Mouse (Mus musculus): Measurements from ENCODE around the gene Arid5b. TPM values are rescaled to one million over a fixed set of nuclear protein-coding genes. Genes with fewer than 3 reads are reported as not detected.
A peak's percentile ranks its signal among the peaks of the same experiment; 100 is the strongest.

Arid5b gene
- total RNA-seq, 2 experiments from 2014 or later: 36.1 to 36.9 TPM

DNA sequence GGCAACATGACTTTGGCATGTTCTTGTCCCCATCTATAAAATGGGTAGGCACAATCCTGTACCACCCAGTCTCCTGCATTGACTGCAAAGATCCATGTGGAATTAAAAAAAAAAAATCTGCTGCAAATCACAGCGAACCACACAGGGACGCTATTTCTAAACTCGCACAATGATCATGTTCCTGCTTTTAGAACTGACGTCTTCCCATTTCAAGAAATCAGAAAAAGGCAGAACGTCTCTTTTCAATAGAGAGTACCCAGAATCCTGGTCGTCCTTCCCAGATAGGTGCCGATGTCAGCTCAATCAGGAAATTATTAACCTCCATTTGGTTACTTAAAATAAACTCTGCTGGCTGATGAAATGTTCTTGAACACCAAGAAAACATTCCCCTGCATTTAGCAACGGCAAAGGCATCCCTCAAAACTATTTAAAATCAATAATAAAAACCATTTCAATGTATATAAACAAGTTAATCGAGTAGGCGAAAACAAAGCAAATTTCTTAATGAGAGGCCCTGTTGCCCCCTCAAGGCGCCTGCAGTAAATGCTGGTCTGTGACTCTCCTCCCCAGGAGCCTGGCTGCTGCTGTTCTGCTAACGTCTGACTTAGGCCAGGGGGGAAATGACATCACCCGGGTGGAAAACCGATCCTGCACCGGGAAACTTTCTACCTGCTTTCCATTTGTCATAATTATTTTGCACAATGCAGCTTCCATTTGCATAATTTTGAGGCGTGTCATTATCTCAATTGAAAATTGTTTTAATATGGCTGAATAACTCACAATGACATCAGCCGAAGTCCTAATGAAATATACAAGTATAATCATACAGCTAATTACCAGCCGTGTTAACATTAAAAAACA, 3.4 kb downstream of the Arid5b start:
- peak in 1 of 2 experiments; percentile 24 for DNase-seq (ENCODE audit: low spot score in 2 of 2)

DNA sequence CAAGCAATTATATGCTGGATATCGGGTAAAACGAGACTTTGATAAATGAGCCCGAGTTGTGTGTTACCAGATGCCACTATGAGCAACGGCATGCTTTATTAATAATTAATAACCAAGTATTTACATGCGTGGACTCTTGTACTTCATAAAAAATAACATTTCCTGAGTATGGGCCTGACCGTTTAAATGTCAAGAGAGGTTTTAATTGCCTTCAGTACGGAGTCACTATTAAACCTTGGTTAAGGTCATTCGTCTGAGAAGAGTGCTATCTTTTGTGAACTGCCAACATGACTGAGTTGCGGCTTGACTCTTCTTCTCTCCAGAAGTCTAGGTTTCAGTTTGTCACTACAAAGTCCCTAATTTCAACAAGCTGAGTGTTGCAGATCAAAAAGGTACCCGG, 8.8 kb downstream of the Arid5b start:
- no peak for DNase-seq (ENCODE audit: low spot score in 2 of 2)

DNA sequence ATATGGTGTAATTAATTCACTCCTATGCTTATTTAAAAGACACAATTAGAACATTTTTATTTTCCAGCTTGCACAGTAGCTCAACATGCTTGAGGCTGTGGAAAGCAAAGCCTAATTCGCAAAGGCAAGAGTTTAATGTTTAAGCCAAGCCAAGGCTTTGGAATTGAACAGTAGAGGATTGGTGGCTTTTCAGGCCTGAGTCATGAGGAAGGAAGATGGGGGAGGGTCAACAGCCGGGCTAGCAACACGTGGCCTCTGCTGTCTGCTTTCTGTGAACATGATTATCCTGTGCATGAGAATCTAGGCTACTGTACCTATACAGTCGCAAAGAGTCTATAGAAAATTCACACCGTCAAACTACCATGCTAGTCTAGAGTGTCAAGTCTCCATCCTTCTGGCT, 9.9 kb downstream of the Arid5b start:
- no peak for DNase-seq (ENCODE audit: low spot score in 2 of 2)

DNA sequence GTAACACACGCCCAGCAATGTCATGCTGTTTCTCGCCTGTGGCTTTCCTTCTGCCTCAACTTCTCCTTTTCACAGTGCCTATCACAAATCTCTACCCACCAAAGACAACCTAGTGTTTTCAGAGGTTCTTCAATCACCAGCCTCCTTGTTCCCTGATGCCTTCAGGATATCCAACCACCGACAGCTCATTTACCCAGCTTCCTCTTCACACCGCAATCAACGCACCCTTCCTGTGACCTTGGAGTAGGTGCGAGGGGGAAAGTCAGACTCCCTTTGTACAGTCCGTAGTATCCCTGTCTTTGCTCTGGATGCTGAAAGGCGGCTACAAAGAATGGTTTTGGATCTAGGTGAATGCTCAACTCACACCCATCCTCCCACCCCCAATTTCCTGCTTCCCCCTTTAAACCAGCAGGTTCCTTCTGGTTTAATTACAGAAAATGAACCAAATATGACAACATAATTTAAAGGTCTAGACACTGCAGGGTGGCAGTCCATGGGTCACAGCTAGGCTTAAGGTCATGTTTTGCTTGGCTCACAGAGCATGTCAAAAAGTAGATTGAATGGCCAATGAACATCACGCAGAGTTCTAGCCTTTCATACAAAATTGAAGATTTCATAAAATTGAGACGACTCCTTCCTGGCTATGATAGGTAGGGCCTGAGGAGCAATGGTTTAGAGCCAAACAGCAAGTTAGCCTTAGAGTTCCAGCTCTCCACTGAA, 14.4 kb downstream of the Arid5b start:
- no peak for DNase-seq (ENCODE audit: low spot score in 2 of 2)

DNA sequence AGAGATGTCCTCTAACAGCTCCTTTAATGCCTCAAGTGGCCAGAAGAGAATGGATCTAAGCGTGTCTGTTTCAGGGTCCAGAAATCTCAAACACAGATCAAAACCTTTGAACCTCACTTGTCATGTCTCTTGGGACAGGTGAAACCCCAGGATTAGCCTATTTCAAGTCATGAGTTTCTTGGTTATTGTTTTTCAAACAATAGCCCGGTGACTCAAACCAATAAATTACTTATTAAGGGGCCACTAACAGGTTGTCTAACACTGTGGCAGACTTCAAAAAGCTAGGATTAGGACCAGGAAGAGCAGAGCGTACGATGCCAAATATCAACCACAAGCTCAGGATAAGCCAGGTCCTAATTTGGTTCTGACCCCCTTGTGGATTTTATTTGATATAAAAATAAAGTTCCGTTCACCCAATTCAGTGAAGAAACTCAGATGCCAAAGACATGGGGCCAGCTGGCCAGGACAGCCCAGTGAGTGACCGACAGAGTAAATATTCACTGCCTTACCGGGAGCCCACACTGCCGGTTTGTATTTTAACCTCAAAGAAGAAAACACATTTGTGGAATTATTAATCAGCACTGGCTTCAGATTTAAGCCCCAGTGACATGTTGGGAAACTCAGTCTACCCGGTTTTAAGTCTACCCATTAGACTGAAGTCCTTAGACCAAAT, 15.1 kb downstream of the Arid5b start:
- no peak for DNase-seq (ENCODE audit: low spot score in 2 of 2)

DNA sequence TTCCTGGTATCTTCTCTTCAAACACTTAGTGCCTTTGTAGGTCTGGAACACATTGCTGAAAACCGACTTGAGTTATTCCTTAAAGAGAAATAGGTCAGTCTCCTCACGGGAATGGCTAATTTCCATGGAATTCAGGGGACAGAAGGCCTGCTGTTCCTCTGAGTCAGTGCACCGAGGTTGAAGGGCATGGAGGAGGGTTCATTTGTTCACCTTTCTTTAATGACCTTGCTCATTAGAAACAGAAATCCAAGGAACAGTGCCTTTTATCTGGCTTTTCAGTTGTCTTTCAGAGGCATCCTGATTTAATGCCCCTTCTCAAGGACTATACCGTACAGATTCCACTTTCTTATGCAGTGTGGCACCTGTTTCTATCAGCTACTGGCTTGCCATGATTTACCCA, 18.9 kb downstream of the Arid5b start:
- no peak for DNase-seq (ENCODE audit: low spot score in 2 of 2)

DNA sequence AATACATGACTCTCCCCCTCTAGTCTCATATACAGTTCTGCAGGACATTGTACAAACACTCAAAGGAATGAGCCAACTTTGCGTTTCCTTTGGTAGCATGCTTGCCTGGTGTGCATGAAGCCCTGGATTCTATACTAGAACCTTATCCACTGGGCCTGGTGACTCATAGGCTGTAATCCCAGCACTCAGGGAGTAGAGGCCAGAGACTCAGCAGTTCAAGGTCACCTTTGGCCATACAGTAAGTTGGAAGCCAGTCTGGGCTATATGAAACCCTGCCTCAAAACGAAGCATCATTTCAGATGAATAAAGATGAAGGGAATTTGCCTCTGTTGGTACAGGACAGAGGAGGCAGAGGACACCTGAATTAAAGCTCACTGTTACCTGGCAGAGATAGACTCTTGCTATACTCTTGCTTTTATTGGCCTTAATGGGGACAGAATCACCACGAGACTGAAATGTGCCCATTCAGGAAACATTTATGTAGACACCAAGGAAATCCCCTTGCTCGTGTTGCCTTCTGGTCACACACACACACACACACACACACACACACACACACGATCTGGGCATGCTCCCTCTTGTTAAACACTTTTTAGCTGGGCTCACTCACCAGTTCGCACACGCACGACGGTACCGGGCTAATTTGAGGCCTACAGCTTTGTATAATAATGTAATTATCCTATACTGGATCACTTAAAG, 21.0 kb downstream of the Arid5b start:
- DNase-seq (ENCODE audit: low spot score in 2 of 2): no peak

DNA sequence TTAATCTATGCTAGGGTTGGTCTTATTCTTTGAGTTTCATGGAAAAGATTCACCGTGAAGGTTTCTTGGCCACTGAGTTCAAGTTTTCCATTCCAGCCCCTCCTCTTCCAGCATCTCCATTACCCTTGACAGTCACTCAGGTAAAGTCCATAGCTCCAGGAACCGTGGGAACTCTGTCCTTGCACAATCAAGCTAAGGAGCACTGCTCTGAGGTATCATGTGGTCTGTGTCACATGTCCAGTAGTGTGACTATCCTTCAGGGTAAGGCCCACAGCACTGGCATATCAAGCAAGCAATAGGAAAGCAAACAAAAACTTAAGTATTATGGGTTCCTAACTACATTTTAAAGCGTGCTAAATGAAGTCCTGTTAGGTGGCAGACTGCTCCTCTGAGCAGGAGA, 22.4 kb downstream of the Arid5b start:
- DNase-seq (ENCODE audit: low spot score in 2 of 2): no peak

DNA sequence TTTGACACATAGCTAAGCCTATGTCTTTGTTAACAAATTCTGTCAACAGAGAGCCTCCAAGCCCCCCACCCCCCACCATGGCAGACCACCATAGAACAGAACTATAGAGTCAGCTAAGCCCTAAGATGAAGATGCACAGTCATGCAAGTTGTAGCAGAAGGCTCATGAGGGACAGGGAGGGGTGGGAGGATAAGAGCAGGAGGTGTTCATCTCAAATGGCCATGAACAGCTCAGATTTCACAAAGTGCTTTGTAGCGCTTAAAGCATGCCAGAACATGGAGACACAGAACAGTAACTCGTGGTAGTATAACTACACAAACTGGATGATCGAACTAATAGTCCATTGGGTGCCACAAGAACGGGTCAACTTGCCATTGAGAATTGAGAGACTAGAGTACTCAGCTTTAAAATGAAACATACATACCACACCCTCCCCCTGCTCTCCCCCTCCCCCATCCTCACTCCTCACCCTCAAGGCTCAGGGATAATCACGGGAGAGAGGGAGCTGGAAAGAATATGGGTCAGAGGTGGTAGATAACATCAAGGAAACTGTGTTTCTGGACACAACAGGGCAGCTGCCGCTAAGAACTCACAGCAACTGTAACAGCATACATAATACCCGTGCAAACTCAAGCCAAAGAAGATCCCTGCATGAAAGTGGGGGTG, 25.0 kb downstream of the Arid5b start:
- DNase-seq (ENCODE audit: low spot score in 2 of 2): no peak

DNA sequence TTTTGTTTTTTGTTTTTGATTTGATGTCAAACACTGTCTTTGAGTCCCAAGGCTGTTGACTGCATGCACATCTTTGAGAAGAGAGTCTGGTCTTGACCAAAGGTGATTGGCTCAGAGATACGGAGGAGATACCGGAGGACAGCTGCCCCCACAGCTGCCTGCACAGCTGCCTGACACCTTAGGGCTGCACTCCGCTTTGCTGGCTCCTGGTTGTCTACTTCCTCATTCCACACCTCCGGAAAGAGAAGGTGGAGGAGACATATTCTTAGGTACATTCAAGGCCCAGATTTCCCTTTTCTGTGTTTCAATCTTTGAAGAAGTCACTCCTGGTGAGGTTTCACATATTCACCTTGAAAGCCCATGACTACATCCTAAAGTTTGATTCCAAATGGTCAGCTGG, 25.9 kb downstream of the Arid5b start:
- DNase-seq (ENCODE audit: low spot score in 2 of 2): no peak

DNA sequence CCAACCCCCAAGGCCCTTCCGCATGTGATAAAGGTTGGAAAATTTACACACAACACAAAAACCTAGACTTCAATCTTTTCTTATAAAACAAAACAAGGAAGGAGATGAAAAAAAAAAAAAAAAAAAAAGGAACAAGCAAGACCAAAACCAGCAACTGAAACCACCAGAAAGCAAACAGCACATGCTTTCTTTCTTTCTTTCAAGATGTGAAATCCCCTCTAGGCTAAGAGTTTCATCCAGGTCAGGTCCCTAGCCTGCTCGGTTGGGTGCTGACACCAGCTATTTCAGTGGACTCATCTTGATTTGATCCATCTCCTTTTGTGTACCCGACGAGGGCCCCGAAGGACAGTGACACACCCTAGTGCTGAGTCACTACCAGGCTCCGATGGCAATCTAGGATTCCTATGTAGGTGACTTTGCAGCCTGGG, 29.2 kb downstream of the Arid5b start:
- DNase-seq (ENCODE audit: low spot score in 2 of 2): no peak

DNA sequence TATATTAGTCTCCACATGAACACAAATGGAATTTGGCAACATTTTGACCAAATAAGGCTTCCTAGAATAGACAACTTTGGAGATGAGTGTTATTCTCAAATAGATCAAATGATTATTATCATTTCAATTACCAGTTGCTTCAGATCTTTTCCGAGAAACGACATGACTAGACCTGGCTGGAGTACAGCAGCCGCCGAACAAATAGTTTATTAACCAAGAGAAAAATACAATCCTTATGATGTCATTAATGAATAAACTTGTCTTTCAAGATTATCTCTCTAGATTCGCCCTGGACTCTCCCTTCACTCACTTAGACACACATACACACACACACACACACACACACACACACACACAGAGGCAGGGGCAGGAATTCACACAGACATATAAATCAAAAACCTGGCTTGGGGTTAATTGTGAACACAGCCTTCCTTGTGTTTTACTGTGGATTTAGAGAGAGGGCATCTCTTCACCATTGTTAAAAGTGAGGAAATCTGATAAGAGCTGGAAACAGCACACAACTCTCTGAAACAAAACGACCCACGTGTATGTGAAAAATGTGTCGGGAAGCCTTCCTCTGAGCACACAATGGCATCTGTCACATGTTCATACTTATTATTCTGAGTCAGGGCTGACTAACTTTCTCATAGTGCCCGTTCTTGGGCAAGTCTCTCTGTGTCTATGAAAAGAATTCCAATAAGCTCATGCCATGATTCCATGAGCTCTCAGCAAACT, 30.1 kb downstream of the Arid5b start:
- no peak for DNase-seq (ENCODE audit: low spot score in 2 of 2)

DNA sequence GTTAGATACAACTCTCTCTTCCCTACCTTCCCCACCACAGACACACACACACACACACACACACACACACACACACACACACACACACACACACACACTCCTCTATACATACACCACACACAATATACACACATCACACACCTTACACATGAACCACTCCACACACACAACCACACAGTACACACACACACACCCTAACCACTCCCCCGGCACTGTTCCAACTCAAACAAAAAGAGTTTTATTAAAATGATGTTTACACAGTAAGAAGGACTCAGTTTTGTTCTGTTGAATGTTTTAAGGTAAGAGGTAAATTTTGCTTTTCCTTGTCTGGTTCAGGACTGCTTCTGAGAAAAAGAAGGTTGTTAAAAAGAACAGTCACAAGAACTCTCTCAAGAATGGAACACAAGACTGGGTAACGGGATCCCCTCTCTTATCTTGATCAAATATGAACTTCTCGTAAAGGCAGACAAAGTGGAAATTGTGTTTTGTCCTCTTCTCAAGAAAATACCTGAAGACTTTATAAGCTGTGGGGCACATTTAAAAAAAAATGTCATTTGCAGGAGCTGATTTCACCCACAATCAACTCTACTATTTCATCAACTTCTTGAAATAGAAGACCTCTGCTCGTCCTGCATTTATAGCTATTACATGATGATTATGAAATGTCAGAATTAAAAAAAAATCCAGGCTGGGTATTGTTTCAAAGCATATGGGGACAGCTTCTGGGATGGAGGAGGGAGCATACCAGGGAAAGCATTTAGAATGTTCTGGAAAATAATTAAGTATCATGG, 30.9 kb downstream of the Arid5b start:
- DNase-seq (ENCODE audit: low spot score in 2 of 2): no peak

DNA sequence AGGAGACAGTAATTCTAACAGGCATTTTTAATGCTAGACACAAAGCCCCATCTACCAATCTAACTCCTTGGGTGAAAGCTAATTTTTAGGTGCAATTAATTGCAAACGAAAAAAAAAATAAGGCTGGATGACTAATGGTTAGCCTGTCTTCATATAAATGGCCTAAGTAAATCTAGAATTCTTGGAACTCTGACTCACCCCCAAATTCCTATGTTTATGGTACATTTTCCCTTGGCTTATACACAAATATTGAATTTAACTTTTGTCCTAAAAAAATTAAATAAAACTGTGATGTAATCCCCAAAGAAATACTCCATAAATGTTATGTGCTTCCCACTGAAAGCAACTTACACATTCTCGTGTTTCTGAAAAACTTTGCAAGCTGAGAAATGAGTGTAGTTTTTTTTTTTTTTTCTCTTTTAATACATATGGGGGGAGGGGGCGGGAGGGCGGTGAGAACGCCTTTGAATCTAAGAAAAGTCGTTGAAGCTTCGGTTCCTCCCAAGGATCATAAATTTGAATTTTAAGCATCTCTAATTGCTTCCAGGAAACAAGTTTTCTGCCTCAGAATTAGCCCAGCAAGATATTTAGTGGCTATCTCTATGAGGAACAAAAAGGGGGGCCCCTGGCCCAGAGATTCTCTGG, 31.8 kb downstream of the Arid5b start:
- DNase-seq (ENCODE audit: low spot score in 2 of 2): no peak

DNA sequence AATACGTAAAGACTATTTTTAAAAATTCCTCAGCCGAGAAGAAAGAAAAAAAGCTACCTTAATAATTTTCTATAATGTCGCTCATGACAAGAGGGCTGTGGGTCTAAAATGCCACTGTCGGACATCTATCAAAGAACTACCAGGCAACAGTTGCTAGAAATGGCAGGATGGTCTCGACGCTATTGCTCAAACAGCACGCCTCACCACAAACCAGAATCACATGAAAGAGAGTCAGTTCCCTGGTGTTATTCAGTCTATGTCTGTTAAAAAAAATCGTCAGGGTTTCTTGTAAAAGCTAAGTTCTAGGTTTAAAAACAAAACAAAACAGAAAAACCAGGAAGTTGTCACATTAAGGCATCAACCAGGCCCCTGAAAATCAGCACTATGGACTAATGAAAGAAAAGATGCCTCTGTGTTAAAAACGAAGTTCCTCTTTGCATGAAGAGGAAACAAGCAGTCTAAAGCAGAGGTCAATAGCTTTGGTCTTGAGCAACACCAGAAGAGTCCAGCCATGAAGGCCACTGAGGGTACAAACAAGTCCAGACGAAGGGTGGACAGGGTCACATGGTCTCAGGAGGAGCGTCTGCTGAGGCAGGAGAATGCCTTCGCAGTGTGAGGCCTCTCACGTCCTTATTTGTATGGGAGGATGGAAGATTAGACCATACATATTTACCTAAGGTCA, 37.6 kb downstream of the Arid5b start:
- no peak for DNase-seq (ENCODE audit: low spot score in 2 of 2)

DNA sequence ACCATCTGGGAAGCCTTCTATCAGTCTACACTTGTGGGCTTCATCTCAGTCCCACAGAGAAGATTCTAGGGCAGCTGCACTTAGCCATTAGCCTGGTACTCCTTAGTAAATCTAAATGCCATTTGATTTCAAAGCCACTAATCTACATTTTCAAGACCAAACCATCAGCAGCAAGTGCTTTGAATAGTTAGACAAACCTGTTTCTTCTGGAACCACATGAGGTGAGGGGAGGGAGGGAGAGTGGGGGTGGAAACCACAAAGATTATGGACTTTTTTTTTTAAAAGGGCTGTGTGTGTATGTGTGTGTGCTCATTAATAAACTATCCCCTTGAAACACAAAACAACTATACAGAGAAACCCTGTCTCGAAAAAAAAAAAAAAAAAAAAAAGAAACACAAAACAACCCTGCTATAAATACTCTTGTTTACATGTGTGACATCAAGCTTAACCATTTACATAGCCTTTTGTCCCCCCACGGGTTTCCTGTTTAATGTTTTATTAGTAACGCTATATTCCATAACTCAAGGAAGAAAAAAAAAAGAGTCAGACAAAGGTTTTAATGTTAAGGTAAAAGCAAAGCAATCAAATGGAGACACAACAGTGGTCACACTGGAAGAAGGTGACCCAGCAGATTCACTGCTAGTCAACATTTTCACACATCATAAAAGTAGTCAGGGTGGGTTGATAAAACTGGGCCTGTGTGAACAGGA, 38.3 kb downstream of the Arid5b start:
- DNase-seq (ENCODE audit: low spot score in 2 of 2): no peak

DNA sequence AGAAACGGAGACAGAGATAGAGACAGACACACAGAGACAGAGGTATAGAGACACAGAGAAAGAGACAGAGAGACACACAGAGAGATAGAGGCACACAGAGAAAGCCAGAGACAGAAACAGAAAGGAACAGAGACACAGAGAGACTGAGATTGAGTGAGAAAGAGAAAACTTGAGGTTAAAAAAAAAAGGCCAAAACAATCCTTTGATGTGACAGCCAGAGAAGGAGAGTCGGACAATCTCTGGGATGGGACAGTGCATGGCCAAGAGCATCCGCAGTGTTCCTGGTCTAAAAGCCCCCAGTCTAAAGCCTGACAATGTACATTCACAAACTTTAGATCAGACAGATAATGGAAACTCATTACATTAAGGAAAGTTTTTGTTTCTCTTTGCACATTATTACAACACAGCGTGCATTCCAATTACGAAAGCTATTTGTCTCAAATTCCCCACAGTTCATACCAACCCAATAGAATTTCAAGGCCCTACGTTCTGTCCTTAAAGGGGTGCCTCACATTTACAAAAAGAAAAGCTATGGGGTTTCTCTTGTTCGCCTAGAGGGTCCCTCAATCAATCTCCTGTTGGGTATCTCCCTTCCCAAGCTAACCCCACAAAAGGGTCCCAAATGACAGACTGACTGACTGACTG, 39.0 kb downstream of the Arid5b start:
- no peak for DNase-seq (ENCODE audit: low spot score in 2 of 2)

All from gastrocnemius, postnatal 4 days (tissue).